Mouse (Mus musculus) T-helper 2 cell (primary cell): Measurements from ENCODE around the gene Bola3.
"Not testable (repeated sequence)": the region's sequence is repeated elsewhere in the genome, so short reads cannot be mapped to it uniquely, and the experiment has no call there.

Experiments
- in situ Hi-C: fragments of 300-600 bp; cut with MboI, MseI; formaldehyde crosslinking; loops from one replicate; pipeline ENCODE4 v1.15.1; 2025; ENCODE audit warnings: high pct_unique_total_duplicates

The Bola3 gene

GRCm38 (mm10) chr6:83348873-83349272 is at the start of gene Bola3:
Gene Bola3, plus strand, starts transcription at chr6:83349147.
- in situ Hi-C loops, result no loop called here

GRCm38 (mm10) chr6:83300447-83301229 is 48.3 kb upstream of the Bola3 start:
- in situ Hi-C loops, result no loop called here

- in situ Hi-C loops, result no loop called here
These were observed 47.7 kb upstream of the Bola3 start for GRCm38 (mm10) chr6:83301294-83301693.

- in situ Hi-C loops, result no loop called here
These were observed 46.7 kb upstream of the Bola3 start for GRCm38 (mm10) chr6:83302264-83302663.

- in situ Hi-C loops, result no loop called here
These were observed 39.9 kb upstream of the Bola3 start for GRCm38 (mm10) chr6:83309017-83309416.

- in situ Hi-C loops, result no loop called here
These were observed 37.7 kb upstream of the Bola3 start for GRCm38 (mm10) chr6:83311206-83311605.

GRCm38 (mm10) chr6:83312021-83312420 is 36.9 kb upstream of the Bola3 start:
- in situ Hi-C loops, result no loop called here

GRCm38 (mm10) chr6:83312514-83312913 is 36.4 kb upstream of the Bola3 start:
- in situ Hi-C loops, result no loop called here

GRCm38 (mm10) chr6:83315293-83315692 is 33.7 kb upstream of the Bola3 start:
- in situ Hi-C loops, result no loop called here

- in situ Hi-C loops, result no loop called here
These were observed 32.9 kb upstream of the Bola3 start for GRCm38 (mm10) chr6:83316022-83316421.

- in situ Hi-C loops, result no loop called here
These were observed 31.7 kb upstream of the Bola3 start for GRCm38 (mm10) chr6:83317108-83317741.

- in situ Hi-C loops, result no loop called here
These were observed 27.0 kb upstream of the Bola3 start for GRCm38 (mm10) chr6:83321927-83322326.

GRCm38 (mm10) chr6:83322794-83323193 is 26.2 kb upstream of the Bola3 start:
- in situ Hi-C loops, result no loop called here

GRCm38 (mm10) chr6:83323652-83324419 is 25.1 kb upstream of the Bola3 start:
- in situ Hi-C loops, result no loop called here

- in situ Hi-C loops, result no loop called here
These were observed 23.2 kb upstream of the Bola3 start, which contains the start of the genes Mthfd2 and Mob1a for GRCm38 (mm10) chr6:83325525-83326393. Gene Mthfd2, minus strand, starts transcription at chr6:83325908. Gene Mob1a, plus strand, starts transcription at chr6:83326016.

GRCm38 (mm10) chr6:83326394-83326736 is 22.6 kb upstream of the Bola3 start:
- in situ Hi-C loops, result no loop called here

- in situ Hi-C loops, result no loop called here
These were observed 22.2 kb upstream of the Bola3 start for GRCm38 (mm10) chr6:83326761-83327160.

- in situ Hi-C loops, result no loop called here
These were observed 21.3 kb upstream of the Bola3 start for GRCm38 (mm10) chr6:83327591-83328190.

GRCm38 (mm10) chr6:83341387-83341786 is 7.6 kb upstream of the Bola3 start:
- in situ Hi-C loops, result no loop called here

GRCm38 (mm10) chr6:83342957-83343356 is 6.0 kb upstream of the Bola3 start:
- in situ Hi-C loops, result no loop called here

- in situ Hi-C loops, result not testable (repeated sequence)
These were observed 3.7 kb upstream of the Bola3 start for GRCm38 (mm10) chr6:83345285-83345684.
